Mouse (Mus musculus) bone marrow, adult 2 months (tissue): ENCODE measurements around the gene Adora1.

ENCODE experiments used
- CTCF ChIP-seq: fragments of 200-500 bp; IDR thresholded peaks from 2 replicates; pipeline ENCODE4 v1.5.1; 2011; ENCODE audit warnings: low read length, control low read depth; ENCODE audit not compliant: control insufficient read depth, insufficient read depth
- POLR2A ChIP-seq: fragments of 200-500 bp; IDR thresholded peaks from 2 replicates; pipeline ENCODE4 v1.6.1; 2011; ENCODE audit warnings: low read depth, mild to moderate bottlenecking, control low read depth, low read length, borderline replicate concordance; ENCODE audit not compliant: control insufficient read depth

- TF ChIP-seq POLR2A (no peak), CTCF (no peak)
Measured at GRCm38 (mm10) chr1:134274483-134274920, 39.3 kb upstream of the Adora1 start.
